Mouse (Mus musculus) left cerebral cortex, postnatal 4 days (tissue): ENCODE data around the gene Dclk2. TPM values are rescaled to one million over a fixed set of nuclear protein-coding genes. Genes with fewer than 3 reads are reported as not detected.

Experiments used
- DNase-seq: peaks from one replicate; pipeline ENCODE4 v3.0.0-alpha.2; 2022
- intact Hi-C: fragments of 180-260 bp; cut with DNase I; formaldehyde crosslinking; loops from one replicate; pipeline ENCODE4 v1.15.1; 2025
- total RNA-seq, 2 experiments: library from RNA; stranded (reverse); gene quantifications; 2 replicates each; pipeline ENCODE4 v1.2.3; 2021

Dclk2 gene
- total RNA-seq, 2 experiments from 2014 or later = 159 to 160 TPM

DNA sequence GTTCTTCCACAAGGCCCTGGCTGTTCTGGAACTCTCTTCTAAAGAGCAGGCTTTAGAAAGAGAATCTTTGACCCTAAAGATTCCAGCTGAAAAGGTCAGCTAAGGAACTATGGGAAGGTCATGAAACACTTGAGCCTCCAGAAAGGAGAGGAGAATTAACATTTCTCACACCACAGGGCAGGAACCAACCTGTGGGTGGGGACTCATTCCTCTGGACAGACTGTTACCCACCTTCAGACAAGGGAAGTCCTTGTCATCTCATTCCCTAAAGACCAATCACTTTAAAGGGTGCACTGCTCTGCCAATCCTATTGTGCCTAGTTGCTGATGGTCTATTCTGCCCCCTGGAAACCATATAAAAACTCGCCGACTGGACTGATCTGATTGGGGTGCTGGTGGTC, 73.1 kb downstream of the Dclk2 start:
- intact Hi-C loops = loop anchor here (5.0 kb wide), 1 partner anchor 70 kb away; no protein-coding TSS in a partner anchor
- no peak for DNase-seq

GRCm38 (mm10) chr3:86846036-86846435, 74.6 kb downstream of the Dclk2 start:
- intact Hi-C loops = loop anchor here (5.0 kb wide), 1 partner anchor 71 kb away; no protein-coding TSS in a partner anchor

DNA sequence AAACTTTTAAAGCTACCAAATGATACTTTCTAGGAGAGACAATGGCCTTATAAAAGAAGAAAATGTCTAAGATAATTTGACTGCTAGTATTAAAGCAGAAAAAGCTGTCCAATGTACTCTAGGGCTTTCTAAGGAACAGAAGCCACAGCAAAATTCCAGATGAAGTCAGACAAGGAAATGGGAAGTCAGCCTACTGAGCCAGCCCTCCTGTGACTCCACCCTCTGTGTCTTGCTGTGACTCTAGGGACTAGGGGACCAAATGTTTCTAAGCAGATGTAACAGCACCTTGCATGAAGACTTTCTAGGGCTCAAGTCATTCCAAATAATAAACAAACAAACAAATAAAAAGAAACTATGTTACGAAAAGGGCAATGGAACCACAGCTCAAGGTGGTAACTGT, 75.1 kb downstream of the Dclk2 start:
- no peak for DNase-seq
- intact Hi-C loops = loop anchor here (5.0 kb wide), 1 partner anchor 72 kb away; no protein-coding TSS in a partner anchor

More at GRCm38 (mm10) chr3:86846036-86846435, 74.6 kb downstream of the Dclk2 start:
- no peak for DNase-seq

- no peak for DNase-seq
- intact Hi-C loops = loop anchor here (5.0 kb wide), 1 partner anchor 72 kb away; no protein-coding TSS in a partner anchor
Measured at GRCm38 (mm10) chr3:86844804-86845481, 75.7 kb downstream of the Dclk2 start.

- intact Hi-C loops = no loop called here
Measured at GRCm38 (mm10) chr3:86842461-86842860, 78.2 kb downstream of the Dclk2 start.

GRCm38 (mm10) chr3:86839606-86840005, 81.0 kb downstream of the Dclk2 start:
- intact Hi-C loops = no loop called here
- DNase-seq = no peak

More at GRCm38 (mm10) chr3:86842461-86842860, 78.2 kb downstream of the Dclk2 start:
- DNase-seq = no peak

DNA sequence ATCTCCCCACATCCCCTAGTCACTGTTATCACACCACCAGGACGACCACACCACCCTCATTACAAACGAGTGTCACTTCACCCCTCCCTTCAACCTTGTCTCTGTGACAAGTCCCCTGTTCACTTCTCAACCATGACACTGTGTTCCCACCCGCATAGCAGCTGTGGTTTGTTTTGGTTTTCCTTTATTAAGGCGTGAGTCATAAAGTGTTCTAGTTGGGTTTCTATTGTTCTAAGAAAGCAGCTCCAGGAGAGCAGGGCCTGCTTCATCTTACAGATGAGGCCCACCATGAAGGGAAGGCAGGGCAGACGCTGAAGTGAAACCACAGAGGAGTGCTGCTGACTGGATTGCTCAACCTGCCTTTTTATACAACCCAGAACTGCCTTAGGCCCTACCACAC, 83.3 kb downstream of the Dclk2 start:
- no peak for DNase-seq
- intact Hi-C loops = no loop called here

DNA sequence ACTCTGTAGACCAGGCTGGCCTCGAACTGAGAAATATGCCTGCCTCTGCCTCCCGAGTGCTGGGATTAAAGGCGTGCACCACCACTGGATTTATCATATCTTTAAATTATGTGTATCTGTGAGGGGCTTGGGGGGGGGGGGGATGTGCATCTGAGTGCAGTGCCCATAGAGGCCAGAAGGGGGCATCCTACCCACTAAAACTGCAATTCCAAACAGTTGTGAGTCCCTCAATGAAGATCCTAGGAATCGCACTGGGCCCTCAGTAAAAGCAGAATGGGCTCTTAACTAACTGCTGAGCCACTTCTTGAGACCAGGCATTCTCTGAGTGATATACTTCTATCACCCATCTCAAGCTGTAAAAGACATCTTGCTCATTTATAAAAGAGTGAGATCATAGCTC, 85.5 kb downstream of the Dclk2 start:
- no peak for DNase-seq
- intact Hi-C loops = no loop called here

- DNase-seq = no peak
- intact Hi-C loops = no loop called here
Measured at GRCm38 (mm10) chr3:86834341-86834740, 86.3 kb downstream of the Dclk2 start.

DNA sequence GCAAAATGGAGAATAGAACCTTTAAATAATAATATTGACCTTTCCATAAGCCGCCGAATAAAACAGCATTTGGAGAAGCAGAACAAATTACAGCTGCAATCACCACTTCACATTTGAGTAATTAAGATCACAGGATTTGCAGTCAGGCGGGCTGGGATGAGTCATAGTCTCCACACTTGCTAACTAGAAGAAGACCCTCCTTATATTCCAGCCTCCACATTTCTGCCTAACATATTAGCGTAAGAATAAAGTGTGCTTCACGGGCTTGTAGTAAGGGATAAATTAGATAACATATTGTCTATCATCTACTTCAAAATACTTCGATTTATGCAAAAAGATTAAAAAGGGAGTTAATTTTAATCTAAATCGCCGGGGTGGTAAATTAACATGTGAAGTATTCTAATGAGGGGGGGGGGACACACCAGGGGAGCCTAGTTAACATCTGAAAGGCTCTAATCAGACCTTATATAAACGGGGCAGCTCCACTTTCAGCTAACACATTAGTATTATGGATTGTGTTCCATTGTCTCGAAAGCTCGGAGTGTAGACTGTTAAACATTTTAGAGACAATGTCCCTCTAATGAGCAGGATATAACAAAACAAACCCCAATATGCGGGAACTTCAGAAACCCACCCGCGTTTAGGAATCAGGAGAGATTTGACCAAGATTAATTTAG, 87.9 kb downstream of the Dclk2 start:
- intact Hi-C loops = no loop called here

DNA sequence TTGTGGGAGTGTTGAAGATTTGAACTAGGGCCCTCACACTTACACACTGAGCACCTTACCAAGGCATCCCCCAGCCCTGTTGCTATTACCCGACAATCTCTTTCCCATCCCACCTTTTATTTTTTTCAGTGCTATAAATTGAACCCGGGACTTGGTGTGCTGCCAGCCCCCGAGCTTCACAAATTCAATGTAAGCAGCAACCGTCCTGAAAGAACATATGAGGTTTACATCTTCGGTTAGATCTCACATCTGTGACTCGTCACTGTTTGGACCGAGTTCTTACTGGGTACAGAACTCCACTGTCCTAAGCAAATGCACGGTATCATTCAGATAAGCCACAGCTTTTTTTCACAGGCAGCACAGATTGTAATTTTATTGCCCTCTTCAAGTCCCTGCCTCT, 88.5 kb downstream of the Dclk2 start:
- no peak for DNase-seq
- intact Hi-C loops = no loop called here

More for the DNA sequence above, 87.9 kb downstream of the Dclk2 start:
- no peak for DNase-seq

DNA sequence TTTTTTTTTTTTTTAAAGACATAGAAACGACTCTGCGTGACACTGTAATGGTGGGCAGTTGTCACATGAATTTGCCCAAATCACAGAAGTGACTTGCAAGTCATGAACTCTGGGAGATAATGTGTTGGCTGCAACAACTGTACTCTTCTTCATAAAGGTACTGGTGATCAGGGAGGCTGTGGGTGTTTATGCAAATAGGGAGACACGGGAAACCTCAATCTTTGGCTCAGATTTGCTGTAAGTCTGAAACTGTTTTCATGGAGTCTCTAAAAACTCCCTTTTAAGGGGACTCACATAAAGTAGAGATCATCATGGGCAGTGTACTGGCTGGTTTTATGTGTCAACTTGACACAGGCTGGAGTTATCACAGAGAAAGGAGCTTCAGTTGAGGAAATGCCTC, 93.1 kb downstream of the Dclk2 start:
- intact Hi-C loops = no loop called here
- DNase-seq = no peak

DNA sequence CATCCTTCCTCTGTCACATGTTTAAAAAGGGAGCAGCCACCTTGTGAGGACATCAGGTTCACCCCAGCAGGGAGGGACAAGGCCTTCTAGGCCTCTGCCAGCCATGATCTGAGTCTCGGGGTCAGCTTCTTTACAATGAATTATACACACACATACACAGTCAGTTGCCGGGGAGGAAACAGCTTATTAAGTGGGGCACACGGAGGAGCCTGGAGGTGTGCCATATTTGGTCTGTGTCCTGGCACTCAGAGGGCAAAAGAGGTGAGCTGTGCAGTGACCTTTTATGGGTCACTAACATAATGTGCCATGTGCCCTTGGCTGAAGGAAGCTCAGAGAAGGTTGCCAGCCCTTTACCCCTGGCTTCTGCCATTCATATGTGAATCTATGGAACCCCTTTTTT, 99.3 kb downstream of the Dclk2 start:
- DNase-seq = no peak
- intact Hi-C loops = no loop called here

DNA sequence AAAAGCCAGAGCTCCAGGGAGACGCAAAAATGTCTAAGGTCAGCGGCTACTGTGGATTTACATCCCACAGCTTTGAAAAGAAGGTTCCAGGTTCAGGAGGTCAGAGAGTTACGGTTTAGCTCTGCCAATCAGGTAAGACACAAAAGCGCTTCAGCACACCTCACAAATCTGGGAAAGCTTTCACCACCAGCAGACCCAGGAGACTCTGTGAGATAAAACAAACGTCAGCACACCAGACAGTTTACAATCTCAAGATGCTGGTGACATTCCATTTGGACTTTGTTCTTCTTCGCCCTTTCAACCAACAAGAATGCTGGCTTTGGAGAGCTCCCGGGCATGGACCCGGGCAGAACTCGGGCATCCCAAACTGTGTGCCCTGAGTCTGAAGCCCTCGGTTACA, 100.3 kb downstream of the Dclk2 start:
- no peak for DNase-seq
- intact Hi-C loops = no loop called here

DNA sequence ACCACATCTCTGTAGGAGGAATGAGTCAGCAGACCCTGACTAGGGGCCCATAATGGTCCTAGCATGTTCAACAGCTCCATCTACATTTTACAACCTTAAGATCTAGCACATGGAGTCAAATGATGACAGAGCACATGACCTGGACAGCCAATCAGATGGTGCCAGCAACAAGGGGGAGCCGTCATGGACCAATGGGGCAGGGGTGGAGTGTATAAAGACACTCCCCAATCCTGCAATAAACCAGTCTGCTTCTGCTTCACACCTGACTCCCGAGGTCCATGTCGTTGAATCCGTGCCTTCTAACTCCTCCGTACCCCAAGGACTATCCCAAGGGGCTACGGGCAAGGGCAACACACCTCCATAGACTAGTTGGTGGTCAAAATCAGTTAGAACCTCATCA, 101.3 kb downstream of the Dclk2 start:
- DNase-seq = no peak
- intact Hi-C loops = no loop called here

- intact Hi-C loops = no loop called here
- peak; percentile 76 for DNase-seq
Measured at GRCm38 (mm10) chr3:86818001-86818585, 102.6 kb downstream of the Dclk2 start.

GRCm38 (mm10) chr3:86812689-86813088, 108.0 kb downstream of the Dclk2 start:
- peak; percentile 84 for DNase-seq
- intact Hi-C loops = loop anchor here (1.0 kb wide), 1 partner anchor 36 kb away; no protein-coding TSS in a partner anchor

DNA sequence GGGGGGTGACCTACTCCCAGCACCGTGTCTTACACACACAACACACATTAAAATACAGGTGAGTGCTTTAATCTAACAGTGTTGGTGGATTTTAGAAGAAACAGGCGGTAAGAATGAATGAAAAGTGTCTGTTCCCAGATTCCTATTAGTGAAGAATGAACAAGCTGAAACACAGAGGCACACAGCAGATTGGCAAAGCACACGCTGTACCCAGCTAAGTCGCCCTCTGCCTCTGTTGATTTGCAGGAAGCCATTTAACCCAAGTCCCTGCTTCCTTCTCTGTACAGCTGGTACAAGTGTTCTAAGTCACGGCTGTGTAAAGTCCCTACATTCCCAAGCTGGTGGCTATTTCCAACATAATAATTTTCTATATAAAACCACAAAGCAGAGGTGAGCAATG, 109.7 kb downstream of the Dclk2 start:
- intact Hi-C loops = no loop called here
- no peak for DNase-seq

DNA sequence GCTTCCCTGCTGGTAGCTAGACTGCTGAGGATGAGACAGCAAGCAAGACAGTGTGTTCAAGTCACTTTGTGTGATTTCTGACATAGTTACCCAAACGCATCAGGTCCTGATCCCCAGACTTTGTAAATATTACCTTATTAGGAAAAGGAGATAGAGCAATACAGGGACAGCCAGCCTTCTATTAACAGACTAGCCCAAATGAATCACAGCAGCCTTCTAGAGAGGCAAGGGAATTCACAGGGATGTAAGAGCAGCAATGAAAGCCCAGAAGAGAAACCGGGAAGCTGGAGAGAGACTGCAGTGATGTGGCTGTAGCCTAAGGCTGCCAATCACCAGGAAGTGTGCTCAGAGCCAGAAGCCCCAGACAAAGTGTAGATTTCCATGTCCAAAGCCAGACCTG, 111.0 kb downstream of the Dclk2 start:
- no peak for DNase-seq
- intact Hi-C loops = no loop called here

DNA sequence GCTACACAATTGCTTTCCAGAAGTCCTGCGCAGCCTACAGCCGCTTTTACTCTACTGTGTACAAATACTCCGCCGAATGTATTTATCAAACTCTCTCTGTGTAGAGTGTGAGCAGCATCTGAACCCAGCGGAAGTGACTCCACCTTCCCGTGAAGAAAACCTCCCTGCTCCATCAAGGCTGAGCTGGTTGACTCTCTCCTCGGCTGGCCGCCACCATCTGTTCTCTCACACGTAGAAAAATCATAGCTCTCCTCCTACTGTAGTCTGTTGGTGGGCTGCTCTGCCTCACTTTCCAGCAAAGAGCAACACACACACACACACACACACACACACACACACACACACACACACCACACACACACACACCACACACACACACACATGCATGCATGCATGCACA, 111.5 kb downstream of the Dclk2 start:
- DNase-seq = peak; percentile 44
- intact Hi-C loops = no loop called here

DNA sequence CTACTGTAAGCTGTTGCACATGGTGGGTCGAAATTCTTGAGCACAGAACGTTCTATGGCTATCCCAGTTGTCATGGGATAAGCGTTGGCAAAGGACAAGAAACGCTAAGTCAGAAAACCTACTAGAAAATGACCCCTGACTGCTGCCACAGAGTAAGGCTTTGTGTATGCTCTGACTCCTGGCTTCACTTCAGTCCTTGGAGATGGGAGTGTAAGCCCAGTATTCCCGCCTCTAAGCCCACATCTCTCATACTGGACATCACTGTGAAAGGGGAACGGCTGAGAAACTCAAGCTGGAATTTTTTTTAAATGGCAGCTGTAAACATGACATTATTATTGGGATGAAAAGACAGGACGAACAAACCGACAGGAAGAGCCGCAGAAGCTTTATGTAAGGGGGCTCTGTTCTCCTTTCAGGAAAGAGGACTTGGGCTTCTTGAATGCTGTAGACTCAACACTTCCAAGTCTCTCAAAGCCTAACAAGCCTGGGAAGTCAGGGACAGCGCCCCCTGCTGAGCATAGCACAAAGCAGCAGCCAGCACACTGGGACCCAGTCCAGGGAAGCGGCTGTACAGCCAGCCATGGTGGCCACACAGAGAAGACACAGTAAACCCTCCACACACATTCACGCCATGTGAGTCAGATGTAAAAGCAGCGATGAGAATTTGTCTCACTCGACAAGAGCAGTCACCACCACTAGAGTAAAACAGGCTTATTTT, 112.7 kb downstream of the Dclk2 start:
- DNase-seq = peak; percentile 88
- intact Hi-C loops = no loop called here
